Mouse (Mus musculus) heart, postnatal 0 days (tissue): ENCODE measurements around the gene Tmie.

Experiments
- CTCF ChIP-seq: IDR thresholded peaks from 2 replicates; pipeline ENCODE4 v1.5.1; 2016; ENCODE audit warnings: antibody characterized with exemption, control low read depth, low read depth
- EP300 ChIP-seq: IDR thresholded peaks from 2 replicates; pipeline ENCODE4 v1.6.1; 2016; ENCODE audit warnings: antibody characterized with exemption, low read depth

- TF ChIP-seq CTCF (no peak), EP300 (no peak)
Observed at GRCm38 (mm10) chr9:110836112-110836511, 43.8 kb downstream of the Tmie start.
